Mouse (Mus musculus): ENCODE measurements at regions not wholly inside any gene's neighbourhood (a gene's known extent, or its start where the extent isn't known, plus 50 kb on each side); places are given as distances from the start of the nearest gene placed in this dataset.
"Not testable (repeated sequence)": the region's sequence is repeated elsewhere in the genome, so short reads cannot be mapped to it uniquely, and the experiment has no call there.

- DNase-seq (ENCODE audit: extremely low spot score, low spot score) = not testable (repeated sequence)
These were observed 88.4 kb upstream of the Slc2a12 start for GRCm38 (mm10) chr10:22556401-22556800.

- DNase-seq (ENCODE audit: extremely low spot score, low spot score) = not testable (repeated sequence)
These were observed 75.4 kb upstream of the Slc2a12 start for GRCm38 (mm10) chr10:22569250-22570010.

DNA sequence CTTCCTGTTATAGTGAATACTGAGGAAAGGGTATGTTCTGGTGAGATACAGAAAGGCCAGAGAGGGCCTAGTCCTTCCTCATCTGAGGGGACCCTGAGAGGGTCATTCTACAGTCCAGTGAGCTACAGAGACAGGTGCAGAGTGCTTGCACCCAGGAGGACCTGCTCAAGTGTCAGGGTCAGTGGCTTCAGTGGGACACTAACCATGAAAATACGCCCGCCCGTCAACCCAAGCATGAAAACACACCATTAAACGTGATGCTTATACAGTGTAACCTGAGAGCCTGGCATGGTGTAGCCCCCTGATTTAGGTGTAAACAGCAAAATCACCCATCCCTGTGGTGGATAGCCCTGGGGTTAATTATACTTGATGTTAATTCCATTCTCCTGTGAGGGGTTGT lies 70.8 kb upstream of the Slc2a12 start:
- not testable (repeated sequence) for DNase-seq (ENCODE audit: extremely low spot score, low spot score)

- peak; percentile 36 for DNase-seq (ENCODE audit: extremely low spot score, low spot score)
These were observed 65.4 kb upstream of the Slc2a12 start for GRCm38 (mm10) chr10:22579426-22579825.

- not testable (repeated sequence) for DNase-seq (ENCODE audit: extremely low spot score, low spot score)
These were observed 63.5 kb upstream of the Slc2a12 start for GRCm38 (mm10) chr10:22581300-22581699.

GRCm38 (mm10) chr10:22583306-22583705 lies 61.5 kb upstream of the Slc2a12 start:
- DNase-seq (ENCODE audit: extremely low spot score, low spot score) = not testable (repeated sequence)

GRCm38 (mm10) chr10:22588587-22588986 lies 56.2 kb upstream of the Slc2a12 start:
- DNase-seq (ENCODE audit: extremely low spot score, low spot score) = not testable (repeated sequence)

- DNase-seq (ENCODE audit: extremely low spot score, low spot score) = not testable (repeated sequence)
These were observed 53.1 kb upstream of the Slc2a12 start for GRCm38 (mm10) chr10:22591664-22592063.

DNA sequence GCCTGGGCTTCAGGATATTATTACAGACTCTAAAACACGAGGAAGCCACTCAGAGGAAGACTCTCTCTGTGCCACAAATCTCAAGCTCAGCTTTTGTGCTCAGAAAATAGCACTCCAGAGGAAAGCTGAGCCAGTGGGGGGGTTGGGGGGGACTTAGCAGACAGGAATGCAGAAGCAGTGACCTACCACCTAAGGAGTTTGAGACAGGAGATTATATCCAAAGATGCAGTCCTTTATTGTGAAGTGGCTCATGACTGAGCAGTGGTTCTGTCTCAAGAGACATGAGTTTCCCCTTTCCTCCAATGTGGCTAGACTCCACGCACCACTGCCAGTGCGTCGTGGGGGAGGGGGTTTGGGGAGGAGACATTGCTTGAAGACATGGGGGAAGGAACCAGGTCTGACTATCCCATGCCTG lies 52.6 kb upstream of the Slc2a12 start:
- DNase-seq (ENCODE audit: extremely low spot score, low spot score) = not testable (repeated sequence)

DNA sequence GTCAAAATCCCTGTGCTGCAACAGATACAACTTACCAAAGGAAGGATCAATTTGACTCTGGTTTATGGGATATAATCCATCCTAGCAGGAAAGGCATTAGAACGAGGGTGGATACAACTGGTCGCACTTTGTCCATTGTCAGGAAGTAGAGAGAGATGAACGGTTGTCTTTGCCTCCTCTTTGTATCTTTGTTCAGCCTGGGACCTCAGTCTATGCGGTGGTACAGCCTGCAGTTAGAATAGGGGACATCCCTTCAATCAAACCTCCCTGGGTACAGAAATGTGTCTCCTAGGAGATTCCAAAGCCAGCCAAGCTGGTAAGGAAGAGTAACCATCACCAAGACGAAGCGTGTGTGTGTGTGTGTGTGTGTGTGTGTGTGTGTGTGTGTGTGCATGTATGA lies 52.1 kb upstream of the Slc2a12 start:
- not testable (repeated sequence) for DNase-seq (ENCODE audit: extremely low spot score, low spot score)

All from neural tube, embryonic 10.5 days (tissue).